Mouse (Mus musculus): ENCODE measurements around the gene A230050P20Rik.

Gene A230050P20Rik

DNA sequence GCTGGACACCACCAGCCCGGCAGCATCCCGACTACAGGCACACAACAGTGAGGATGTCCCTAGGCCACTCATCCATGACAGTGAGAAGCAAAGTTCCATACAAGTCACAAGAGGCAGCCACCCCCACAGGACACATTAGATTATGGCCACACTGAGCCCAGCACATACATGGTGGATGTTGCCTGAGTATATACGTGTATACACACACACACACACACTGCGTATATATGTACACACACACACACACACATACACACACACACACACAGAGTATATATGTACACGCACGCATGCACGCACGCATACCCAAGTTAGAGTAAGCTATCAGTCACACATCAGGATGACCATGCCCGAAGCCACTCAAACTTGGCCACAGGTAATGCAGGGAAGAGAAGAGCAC, 26.9 kb downstream of the A230050P20Rik start:
- CTCF ChIA-PET = no interaction called here

DNA sequence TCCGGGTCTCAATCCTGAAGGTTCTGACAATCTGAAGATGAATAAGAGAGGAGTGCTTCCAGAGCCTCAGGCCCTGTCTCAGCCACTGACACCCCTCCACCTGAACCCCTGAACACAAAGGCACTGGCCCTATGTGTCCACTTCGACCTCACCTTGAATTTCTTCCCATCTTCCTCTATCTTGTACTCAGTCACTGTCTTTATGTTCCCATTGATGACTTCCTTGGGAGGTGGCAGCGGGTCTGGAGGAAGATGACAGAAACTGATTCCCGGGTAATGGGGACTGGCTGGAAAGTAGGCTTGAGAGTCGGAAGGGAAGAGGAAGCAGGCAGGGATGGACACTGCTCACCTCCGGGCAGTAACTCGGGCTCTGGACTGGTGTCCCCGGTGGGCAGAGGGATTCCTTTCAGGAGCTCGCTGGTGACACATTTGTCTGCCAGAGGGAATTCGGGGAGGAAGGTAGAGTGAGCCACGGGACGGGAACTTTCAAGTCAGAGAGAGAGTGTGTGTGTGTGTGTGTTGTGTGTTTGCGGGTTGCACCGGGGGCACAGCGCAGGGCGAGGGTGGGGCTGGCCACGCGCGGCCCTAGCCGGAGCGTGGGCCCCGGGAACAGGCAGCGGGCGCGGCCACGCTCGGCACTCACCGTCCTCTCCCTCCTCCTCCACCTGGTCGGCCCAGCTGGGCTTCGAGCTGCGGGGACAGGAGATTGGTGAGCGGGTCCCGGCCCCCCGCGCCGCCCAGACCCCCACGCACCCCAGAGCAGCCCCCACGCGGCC, 29.5 kb downstream of the A230050P20Rik start:
- CTCF ChIA-PET = interaction anchor here (0.5 to 2.1 kb wide), 4 partner anchors 13 to 435 kb away, joined by 4 to 9 read pairs (median 6); no protein-coding TSS in a partner anchor

- CTCF ChIA-PET = interaction anchor here (0.5 to 2.1 kb wide), 4 partner anchors 12 to 435 kb away, joined by 4 to 9 read pairs (median 6); no protein-coding TSS in a partner anchor
Measured at GRCm38 (mm10) chr9:20898511-20899073, 30.1 kb downstream of the A230050P20Rik start, which contains the start of gene Eif3g. Gene Eif3g, minus strand, starts transcription at chr9:20898623.

DNA sequence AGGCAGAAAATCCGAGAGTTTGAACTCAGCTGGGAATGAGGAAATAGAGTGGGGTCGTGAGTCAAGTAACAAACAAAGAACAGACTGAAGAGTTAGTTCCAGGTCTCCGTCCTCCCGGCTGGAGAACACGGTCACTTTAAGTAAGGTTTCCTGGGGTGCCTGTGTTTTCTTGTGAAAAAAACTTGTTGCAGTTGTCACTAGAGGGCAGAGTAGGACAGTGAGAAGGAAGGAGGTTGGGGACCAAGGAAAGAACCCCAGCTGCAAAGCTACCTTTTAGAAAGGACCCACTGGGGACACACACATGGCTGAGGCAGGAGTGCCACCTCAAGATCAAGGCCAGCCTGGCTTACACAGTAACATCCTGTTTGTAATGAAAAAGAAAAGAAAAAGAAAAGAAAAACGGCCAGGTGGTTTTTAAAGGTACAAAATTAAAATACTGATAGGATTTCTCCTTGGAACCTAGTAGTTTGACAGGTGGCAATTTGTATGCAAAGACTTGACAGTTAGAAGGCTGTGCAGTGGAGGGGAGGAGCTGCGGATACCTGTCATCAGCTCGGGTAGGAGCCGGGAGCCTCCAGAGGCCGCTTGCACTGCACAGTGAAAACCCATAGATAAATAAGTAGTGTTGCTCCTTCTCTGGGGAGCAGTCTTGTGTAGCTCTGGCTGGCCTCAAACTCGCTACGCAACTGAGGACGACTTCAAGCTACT, 33.2 kb downstream of the A230050P20Rik start:
- CTCF ChIA-PET = interaction anchor here (0.6 to 1.4 kb wide), 2 partner anchors 96 to 232 kb away, joined by 5 to 6 read pairs; no protein-coding TSS in a partner anchor

GRCm38 (mm10) chr9:20902174-20902491, 33.7 kb downstream of the A230050P20Rik start:
- CTCF ChIA-PET = interaction anchor here (0.6 kb wide), 2 partner anchors 207 to 232 kb away, joined by 4 to 6 read pairs; no protein-coding TSS in a partner anchor

DNA sequence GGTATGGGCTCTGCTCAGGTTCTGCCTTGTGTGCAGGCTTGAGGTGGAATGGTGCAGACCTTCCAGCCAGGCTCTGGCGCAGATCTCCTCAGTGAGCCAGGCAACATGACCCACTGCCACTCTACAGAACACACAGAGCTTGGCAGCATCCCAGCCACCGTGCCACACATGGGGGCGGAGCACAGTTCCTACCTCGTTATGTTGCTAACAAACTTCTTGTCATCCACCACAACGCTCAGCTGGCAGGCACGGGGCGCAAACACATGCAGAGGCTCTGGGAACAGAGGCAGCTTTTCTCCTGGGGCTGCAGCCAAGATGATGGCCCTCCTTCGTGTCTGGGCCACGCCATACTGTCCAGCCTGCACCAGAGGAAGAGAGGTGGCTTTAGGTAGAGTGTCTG, 41.5 kb downstream of the A230050P20Rik start:
- CTCF ChIA-PET = no interaction called here

DNA sequence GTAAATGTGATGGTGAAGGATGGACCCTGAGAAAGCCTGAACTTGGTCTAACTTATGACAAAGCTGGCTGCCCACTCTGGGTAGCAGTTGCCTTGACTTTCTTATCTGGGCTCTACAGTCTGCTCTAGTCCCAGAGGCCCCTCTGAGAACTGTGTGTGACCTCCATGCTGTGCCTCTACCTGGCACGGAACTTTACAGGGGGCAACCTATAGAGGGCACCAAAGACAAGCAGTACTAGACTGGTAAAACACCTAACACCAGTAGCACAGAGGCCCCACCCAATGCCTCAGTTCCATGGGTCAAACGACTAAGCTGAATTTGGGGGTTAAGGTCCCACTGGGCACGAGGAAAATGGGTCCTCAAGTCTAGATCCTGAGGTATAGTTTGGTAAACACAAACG, 47.7 kb downstream of the A230050P20Rik start:
- CTCF ChIA-PET = no interaction called here

- CTCF ChIA-PET = no interaction called here
Measured at GRCm38 (mm10) chr9:20923258-20923657, 54.8 kb downstream of the A230050P20Rik start.

Measured in spleen, embryonic (tissue).